Mouse (Mus musculus): ENCODE measurements around the gene Cops6. TPM values are rescaled to one million over a fixed set of nuclear protein-coding genes. Genes with fewer than 3 reads are reported as not detected.

Cops6 gene
- polyA plus RNA-seq (2012; rRNA removed) = 32.7 and 61.2 TPM in 2 replicates

GRCm38 (mm10) chr5:138160842-138161665, at the start of gene Cops6:
Cops6 (plus strand) TSS chr5:138161071.
- H3K27ac ChIP-seq (ENCODE audit: insufficient read depth, low read depth, low read length) = no peak within 1 kb of the TSS
- under 1% methylated on average over 42 of the region's 42 CpGs for WGBS
- TF ChIP-seq CTCF (IDR thresholded peaks at IDR 0.05; ENCODE audit: extremely low read depth, insufficient read length, insufficient replicate concordance, low read depth, low read length) = no peak
- TF ChIP-seq POLR2A (IDR thresholded peaks at IDR 0.05; ENCODE audit: low read depth, low read length) = peak; percentile 57; the same call in 1 of the 2 replicates
- H3K36me3 ChIP-seq (ENCODE audit: control insufficient read depth, insufficient read depth, low read length) = peaks cover 30% of the 10 kb centered on the region
- H3K27me3 ChIP-seq (ENCODE audit: control insufficient read depth, insufficient read depth, low read length) = no peaks in the 10 kb centered on the region
- H3K4me1 ChIP-seq (ENCODE audit: control insufficient read depth, insufficient read depth, insufficient read length, low read length) = no peaks in the 10 kb centered on the region
- H3K4me3 ChIP-seq (ENCODE audit: low read depth, low read length) = peak within 1 kb of the TSS; percentile 79

GRCm38 (mm10) chr5:138116255-138117198, 44.3 kb upstream of the Cops6 start, which contains the start of gene Zscan21:
Zscan21 (plus strand) TSS chr5:138116903.
- H3K36me3 ChIP-seq (ENCODE audit: control insufficient read depth, insufficient read depth, low read length) = no peaks in the 10 kb centered on the region; the same call in 1 of the 2 replicates
- TF ChIP-seq POLR2A (IDR thresholded peaks at IDR 0.05; ENCODE audit: low read depth, low read length) (peak; percentile 71; the same call in 1 of the 2 replicates), CTCF (IDR thresholded peaks at IDR 0.05; ENCODE audit: extremely low read depth, insufficient read length, insufficient replicate concordance, low read depth, low read length) (no peak)
- H3K27me3 ChIP-seq (ENCODE audit: control insufficient read depth, insufficient read depth, low read length) = no peaks in the 10 kb centered on the region
- H3K27ac ChIP-seq (ENCODE audit: insufficient read depth, low read depth, low read length) = peak within 1 kb of the TSS; percentile 92
- no peaks in the 10 kb centered on the region; the same call in 1 of the 2 replicates for H3K4me1 ChIP-seq (ENCODE audit: control insufficient read depth, insufficient read depth, insufficient read length, low read length)
- H3K4me3 ChIP-seq (ENCODE audit: low read depth, low read length) = peak within 1 kb of the TSS; percentile 99
- WGBS = 6% methylated on average over 38 of the region's 38 CpGs

DNA sequence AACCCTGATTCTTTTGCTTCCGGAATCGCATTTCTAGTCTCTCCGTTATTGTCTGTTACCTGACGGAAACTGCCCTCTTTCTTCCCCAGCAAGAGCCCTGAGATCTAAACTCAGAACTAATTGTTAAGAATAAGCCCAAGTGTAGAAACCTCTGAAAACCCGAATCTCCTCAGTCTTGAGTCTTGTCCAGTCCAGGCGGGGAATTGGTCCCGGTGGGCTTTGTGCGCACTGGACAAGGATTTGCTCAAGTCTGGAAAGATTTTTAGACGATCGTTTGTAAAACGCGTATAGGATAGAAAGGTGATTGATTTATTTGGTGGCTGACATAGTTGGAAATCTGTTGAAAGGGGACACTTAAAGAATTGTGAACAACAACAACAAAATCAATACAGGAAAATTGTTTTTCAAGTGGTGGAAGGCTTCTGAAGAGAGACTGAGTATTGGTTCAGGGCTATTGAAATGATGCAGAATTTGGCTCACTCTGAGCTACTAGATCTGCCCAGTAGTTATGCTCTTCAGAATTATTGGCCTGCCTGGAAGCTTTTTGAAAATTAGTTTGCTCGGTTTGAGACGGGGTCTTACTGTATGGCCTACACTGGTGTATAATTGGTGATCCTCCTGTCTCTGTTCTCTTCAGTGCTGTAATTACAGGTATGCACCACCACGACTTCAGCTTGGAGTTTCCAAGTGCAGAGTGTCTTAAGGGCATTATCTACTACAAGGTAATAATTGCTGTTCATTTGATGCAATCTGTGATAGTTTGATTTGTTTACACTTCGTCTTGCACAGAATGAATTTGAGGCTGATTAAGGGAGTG, 43.5 kb upstream of the Cops6 start:
- 2% methylated on average over 16 of the region's 16 CpGs for WGBS
- peak overlapping the region; percentile 99 for H3K4me3 ChIP-seq (ENCODE audit: low read depth, low read length)
- no peaks in the 10 kb centered on the region for H3K27me3 ChIP-seq (ENCODE audit: control insufficient read depth, insufficient read depth, low read length)
- no peaks in the 10 kb centered on the region; the same call in 1 of the 2 replicates for H3K36me3 ChIP-seq (ENCODE audit: control insufficient read depth, insufficient read depth, low read length)
- TF ChIP-seq CTCF (IDR thresholded peaks at IDR 0.05; ENCODE audit: extremely low read depth, insufficient read length, insufficient replicate concordance, low read depth, low read length) = no peak
- no peak for TF ChIP-seq POLR2A (IDR thresholded peaks at IDR 0.05; ENCODE audit: low read depth, low read length)
- H3K4me1 ChIP-seq (ENCODE audit: control insufficient read depth, insufficient read depth, insufficient read length, low read length) = no peaks in the 10 kb centered on the region; the same call in 1 of the 2 replicates
- peak overlapping the region; percentile 92 for H3K27ac ChIP-seq (ENCODE audit: insufficient read depth, low read depth, low read length)

DNA sequence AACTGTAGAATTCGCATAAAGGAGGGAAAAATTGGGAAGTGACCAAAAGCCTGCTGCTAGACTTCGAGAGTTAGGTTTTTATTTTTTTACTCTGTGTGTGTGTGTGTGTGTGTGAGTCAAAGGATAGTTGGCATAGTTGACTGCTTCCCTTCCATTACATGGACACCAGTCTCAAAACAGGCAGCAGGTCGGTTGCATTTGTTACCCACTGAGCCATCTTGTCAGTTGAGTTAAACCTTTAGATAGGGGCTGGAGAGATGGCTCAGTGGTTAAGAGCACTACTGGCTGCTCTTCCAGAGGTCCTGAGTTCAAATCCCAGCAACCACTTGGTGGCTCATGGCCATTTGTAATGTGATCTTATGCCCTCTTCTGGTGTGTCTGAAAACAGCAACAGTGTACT, 42.8 kb upstream of the Cops6 start:
- no peak overlapping the region for H3K27ac ChIP-seq (ENCODE audit: insufficient read depth, low read depth, low read length)
- H3K4me3 ChIP-seq (ENCODE audit: low read depth, low read length) = no peak overlapping the region
- WGBS = 36% methylated on average over 3 of the region's 3 CpGs
- H3K27me3 ChIP-seq (ENCODE audit: control insufficient read depth, insufficient read depth, low read length) = no peaks in the 10 kb centered on the region
- H3K4me1 ChIP-seq (ENCODE audit: control insufficient read depth, insufficient read depth, insufficient read length, low read length) = no peaks in the 10 kb centered on the region; the same call in 1 of the 2 replicates
- H3K36me3 ChIP-seq (ENCODE audit: control insufficient read depth, insufficient read depth, low read length) = peaks cover 1% of the 10 kb centered on the region
- TF ChIP-seq POLR2A (IDR thresholded peaks at IDR 0.05; ENCODE audit: low read depth, low read length) (no peak), CTCF (IDR thresholded peaks at IDR 0.05; ENCODE audit: extremely low read depth, insufficient read length, insufficient replicate concordance, low read depth, low read length) (no peak)

- TF ChIP-seq CTCF (IDR thresholded peaks at IDR 0.05; ENCODE audit: extremely low read depth, insufficient read length, insufficient replicate concordance, low read depth, low read length) (no peak), POLR2A (IDR thresholded peaks at IDR 0.05; ENCODE audit: low read depth, low read length) (no peak)
- Histone ChIP-seq H3K27me3 (ENCODE audit: control insufficient read depth, insufficient read depth, low read length) (no peaks in the 10 kb centered on the region), H3K4me3 (ENCODE audit: low read depth, low read length) (no peak overlapping the region), H3K4me1 (ENCODE audit: control insufficient read depth, insufficient read depth, insufficient read length, low read length) (no peaks in the 10 kb centered on the region), H3K27ac (ENCODE audit: insufficient read depth, low read depth, low read length) (no peak overlapping the region), H3K36me3 (ENCODE audit: control insufficient read depth, insufficient read depth, low read length) (peaks cover 51% of the 10 kb centered on the region)
- 77% methylated on average over 5 of the region's 5 CpGs for WGBS
Measured at GRCm38 (mm10) chr5:138132425-138133064, 28.3 kb upstream of the Cops6 start.

GRCm38 (mm10) chr5:138137257-138137656, 23.6 kb upstream of the Cops6 start:
- Histone ChIP-seq H3K36me3 (ENCODE audit: control insufficient read depth, insufficient read depth, low read length) (peaks cover 25% of the 10 kb centered on the region), H3K27me3 (ENCODE audit: control insufficient read depth, insufficient read depth, low read length) (no peaks in the 10 kb centered on the region), H3K4me3 (ENCODE audit: low read depth, low read length) (no peak overlapping the region), H3K27ac (ENCODE audit: insufficient read depth, low read depth, low read length) (no peak overlapping the region), H3K4me1 (ENCODE audit: control insufficient read depth, insufficient read depth, insufficient read length, low read length) (no peaks in the 10 kb centered on the region)
- 15% methylated on average over 4 of the region's 4 CpGs for whole genome bisulfite sequencing
- no peak for TF ChIP-seq CTCF (IDR thresholded peaks at IDR 0.05; ENCODE audit: extremely low read depth, insufficient read length, insufficient replicate concordance, low read depth, low read length)
- TF ChIP-seq POLR2A (IDR thresholded peaks at IDR 0.05; ENCODE audit: low read depth, low read length) = no peak
